Mouse (Mus musculus) retina, postnatal 7 days (tissue): ENCODE measurements around the gene Xxylt1.
"Not testable (repeated sequence)": the region's sequence is repeated elsewhere in the genome, so short reads cannot be mapped to it uniquely, and the experiment has no call there.

Experiments
- DNase-seq: peaks from one replicate; pipeline ENCODE4 v3.0.0-alpha.2; 2012; ENCODE audit warnings: low read depth, low spot score

Xxylt1 gene

DNA sequence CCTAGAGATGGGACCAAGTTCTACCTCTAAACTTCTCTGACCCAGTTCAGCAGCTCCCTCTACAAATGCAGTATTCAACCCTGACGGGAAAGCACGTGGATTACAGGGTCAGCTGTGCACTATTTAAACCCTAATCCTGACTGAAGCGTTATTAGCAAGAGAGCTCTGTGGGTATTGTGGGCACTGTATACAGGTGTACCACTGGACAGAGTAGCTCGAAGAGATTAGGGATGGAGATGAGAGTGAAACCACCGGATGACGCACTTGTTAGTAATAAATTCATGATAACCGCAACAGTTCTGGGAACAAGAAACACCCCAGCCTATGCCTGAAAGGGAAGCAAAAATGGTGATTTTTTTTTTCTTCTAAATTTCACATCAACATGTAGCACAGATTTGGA, 57.0 kb downstream of the Xxylt1 start:
- DNase-seq: peak; percentile 24

DNA sequence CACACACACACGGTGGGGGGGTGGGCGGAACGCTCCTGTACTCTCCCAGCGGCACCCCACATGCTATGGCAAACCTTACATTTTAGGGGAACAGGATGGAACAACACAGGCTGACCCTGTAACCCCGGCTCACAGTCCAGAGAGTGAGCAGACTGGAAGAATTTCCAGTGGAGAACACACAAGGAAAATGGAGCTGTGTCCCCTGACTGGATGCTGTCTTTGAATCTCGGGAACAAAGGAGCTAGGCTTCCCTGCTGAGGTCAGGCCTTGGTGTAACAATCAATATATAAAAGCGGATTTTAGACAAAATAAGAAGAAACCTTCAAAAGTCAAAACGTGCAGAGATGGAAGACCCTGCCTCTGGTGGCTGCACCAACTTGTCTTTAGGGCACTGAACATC, 57.4 kb downstream of the Xxylt1 start:
- no peak for DNase-seq

DNA sequence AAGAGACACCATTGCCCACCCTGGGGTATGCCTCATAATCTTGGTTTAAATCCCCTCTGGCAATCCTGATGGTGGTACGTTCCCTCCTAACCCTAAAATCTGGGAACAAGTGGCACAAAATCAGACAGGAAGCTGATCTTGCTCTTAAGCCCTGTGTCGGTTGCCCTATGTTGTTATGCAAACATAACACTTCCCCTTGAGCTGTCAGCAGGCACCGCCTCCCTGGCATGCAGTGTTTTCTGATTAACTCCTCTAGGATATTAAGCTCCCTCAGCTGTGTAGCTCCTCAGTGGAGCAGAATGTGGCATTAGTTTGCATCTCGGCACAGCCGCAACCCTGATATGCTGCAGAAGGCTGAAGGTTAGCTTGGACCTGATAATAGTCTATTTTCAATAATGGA, 58.9 kb downstream of the Xxylt1 start:
- no peak for DNase-seq

DNA sequence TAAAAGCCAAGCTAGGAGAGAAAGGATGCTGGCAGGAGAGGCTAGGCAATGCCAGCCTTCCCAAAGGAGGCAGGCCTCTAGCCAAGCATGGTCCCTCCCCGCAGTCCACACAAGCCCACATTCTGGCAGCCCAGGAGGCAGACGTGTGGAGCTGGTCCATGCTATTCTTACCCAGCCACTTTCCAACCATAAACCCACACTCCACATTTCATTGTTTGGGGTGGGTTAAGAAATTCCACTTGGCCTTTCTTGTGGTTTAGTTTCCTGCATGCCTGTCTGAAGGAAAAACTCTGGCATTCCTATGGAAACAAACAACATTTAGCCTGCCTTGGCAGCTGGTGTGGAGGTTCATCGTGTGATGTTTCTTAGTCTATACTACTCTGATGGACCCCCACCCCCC, 61.7 kb downstream of the Xxylt1 start:
- no peak for DNase-seq

DNA sequence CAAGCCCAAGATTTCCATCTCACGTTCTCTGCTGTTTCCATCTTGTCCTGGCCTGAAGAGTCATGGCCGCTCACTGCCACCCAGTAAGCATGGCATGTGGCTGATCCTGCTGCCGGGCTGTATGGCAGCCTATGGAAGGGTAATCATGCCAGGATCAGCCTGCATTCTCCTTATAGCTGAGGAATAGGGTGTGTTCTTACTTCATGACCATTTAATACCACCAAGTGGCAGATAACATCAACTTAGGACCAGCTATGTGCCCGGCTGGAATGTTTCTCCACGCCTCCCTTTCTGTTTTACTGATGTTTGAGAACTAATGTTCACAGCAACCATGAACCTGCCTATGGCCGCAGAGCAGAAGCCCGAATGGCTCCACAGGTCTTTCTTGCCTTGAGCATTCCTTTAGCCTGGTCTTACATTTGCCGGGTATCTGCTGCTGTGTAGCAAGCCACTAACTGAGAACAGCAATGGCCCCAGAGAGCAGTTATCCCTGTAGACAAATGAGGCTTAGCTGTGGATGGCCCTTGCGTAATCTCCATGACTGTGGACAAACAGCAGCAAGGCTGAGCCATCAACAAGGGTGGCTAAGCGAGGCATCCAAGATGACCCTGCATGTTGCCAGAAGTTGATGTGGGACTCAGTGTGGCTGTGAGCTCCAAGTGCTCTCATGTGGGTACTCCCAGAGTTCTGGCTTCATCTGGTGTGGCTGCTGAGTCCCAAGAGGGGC, 63.4 kb downstream of the Xxylt1 start:
- DNase-seq: no peak

DNA sequence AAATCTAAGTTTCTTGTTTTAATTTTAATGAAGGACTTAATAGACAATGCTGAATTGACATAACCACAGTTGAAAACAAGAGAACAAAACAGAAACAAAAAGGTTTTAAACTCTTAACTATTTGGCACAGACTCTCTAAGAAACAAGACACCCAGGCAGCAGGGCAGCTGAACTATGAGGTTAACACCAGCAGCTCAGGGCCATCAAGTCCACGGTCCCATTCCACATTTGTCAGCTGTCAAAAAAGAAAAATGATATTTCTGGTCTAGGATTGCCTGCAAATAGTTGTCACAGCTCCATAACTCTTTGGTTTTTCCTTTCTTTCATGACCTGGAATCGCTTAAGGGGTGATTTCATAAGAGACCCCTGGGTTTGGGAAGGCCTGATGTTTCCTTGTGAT, 64.6 kb downstream of the Xxylt1 start:
- no peak for DNase-seq

DNA sequence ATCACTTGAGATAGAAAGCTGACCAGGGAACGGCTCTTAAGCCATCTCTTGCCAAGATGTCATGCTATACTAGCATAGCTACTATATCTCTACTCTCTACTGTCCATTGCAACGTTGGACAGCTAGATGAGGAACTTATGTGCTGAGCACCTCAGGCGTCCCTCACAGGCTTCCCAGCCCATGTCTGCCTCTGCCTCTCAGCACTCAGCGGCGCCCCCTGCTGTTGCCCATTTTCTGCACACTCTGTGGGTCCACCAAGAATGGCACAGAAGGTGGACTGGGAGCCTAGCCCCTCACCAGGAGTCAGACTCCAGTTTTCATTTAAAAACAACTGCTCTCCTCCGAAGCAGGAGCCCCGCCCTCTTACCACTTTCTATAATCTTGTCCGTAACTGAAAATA, 65.1 kb downstream of the Xxylt1 start:
- DNase-seq: no peak

DNA sequence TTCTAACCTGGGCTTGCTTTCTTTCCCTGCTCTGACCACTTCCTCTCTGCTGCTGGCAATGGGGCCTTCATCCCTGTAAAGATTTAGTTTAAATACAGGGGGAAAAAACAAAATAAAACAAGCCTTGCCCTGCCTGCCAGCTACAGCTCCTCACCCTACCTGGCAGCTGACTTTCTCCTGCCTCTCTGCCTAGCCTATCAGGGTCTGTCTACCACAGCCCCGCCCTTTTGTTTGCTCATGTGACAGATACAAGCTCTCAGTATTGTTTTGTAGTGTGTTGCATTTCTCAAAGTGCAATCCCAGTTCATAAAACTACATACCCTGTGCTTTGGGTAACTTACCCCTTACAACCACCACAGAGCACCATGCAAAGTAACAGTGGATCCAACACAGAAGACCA, 66.0 kb downstream of the Xxylt1 start:
- DNase-seq: no peak

DNA sequence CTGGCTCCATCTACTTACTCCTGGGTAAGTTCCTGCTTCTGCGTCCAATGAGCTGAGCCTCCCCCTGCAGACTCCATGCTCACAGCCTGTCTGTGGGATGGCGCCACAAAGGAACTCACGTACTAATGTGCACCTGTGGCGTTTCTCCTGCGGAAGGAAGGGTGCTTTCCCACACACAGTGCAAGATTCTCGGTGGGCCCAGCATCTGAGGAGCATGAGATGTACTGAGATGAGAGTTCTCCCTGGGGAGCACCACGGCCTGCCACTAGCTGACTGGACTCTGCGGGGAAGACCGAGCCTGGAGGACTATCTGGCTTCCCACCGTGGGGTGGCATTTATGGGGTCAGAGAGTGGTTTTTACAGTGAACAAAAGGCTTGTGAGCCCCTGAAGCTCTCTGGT, 69.0 kb downstream of the Xxylt1 start:
- no peak for DNase-seq

DNA sequence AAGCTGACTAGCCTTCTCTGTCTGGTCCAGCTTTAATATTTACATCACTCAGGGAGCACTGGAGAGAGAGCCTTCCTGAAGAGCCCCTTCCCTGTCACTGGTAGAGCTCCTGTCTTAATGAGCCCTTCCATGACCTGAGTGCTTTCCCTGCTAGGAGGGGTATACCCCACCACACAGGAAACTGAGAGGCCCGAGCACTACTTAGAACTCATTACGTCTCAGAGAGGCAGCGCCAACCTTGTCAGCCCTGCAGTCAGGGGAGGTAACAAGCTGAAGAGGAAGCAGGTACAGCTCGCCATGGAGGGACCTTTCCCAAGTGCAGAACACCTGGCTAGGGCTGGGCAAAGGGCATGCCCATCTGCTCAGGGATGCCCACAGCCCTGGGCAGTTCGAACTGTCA, 70.8 kb downstream of the Xxylt1 start:
- DNase-seq: no peak

DNA sequence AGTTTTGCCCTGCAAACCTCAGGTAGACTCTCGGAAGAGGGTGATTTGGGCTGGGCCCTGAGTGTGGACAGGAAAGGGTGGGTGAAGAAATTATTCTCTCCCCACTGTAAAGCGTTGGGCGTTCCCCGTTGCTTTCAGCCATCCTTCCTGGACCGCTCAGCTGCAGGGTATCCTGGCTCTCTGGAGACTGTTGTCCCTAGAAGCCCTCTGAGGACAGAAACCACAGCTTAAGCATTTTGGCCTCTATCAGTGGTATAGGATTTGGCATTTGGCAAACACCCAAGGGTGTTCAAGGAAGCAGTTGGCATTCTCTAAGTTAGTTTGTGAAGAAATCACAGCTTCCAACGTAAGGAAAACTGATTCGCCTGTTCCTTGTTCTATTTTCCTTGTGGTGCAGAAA, 72.9 kb downstream of the Xxylt1 start:
- DNase-seq: no peak

DNA sequence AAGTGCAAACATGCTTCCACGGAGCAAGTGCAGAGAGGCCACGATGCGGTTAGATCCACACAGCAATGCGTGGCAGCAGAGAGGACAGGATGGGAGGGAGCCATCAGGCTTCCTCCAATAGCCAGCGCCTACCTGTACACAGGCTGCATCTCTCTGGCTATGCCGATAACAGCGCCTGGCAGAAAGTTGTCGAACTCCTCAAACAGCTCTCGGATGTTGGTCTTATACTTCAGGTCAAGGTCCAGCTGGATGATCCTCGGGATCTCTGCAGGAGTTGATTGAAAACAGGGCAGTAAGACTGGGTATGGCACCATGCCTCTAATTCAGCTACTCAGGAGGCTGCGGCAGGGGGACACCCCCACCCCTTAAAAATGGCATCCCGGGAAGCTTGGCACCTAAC, 73.7 kb downstream of the Xxylt1 start:
- no peak for DNase-seq

DNA sequence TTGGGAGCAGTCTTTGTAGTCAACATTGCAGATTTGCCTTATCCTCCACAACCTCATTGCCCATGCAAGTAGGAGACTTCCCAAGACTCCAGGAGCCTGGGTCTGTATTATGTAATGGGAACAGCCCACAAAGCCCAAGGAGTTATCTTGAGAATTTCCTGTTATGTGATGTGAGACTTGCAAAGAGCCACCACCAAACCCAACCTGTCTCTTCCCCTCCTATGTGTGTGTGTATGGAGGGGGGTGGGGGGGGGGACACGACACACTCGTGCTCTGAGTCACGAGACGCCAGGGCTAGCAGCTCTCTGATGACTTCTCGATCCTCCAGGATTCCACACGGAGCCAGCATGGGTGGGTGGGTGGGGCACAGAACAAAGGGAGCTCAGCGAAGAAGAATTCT, 75.5 kb downstream of the Xxylt1 start:
- no peak for DNase-seq

DNA sequence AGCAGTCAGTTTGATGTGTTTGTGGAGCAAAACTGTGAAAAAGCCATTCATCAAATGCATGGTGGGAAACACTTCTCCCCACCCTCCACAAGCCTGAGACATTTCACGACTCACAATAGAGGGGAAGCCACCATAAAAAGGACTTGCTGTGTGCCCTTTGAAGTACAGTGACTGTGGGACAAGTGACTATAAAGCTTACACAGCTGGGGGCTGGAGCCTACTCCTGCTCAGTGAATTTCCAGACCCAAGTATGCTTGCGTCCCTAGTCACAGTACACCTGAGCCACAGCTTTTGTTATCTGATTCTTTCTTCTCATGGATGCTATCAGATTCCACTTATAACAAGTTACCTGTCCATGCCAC, 76.9 kb downstream of the Xxylt1 start:
- DNase-seq: no peak

DNA sequence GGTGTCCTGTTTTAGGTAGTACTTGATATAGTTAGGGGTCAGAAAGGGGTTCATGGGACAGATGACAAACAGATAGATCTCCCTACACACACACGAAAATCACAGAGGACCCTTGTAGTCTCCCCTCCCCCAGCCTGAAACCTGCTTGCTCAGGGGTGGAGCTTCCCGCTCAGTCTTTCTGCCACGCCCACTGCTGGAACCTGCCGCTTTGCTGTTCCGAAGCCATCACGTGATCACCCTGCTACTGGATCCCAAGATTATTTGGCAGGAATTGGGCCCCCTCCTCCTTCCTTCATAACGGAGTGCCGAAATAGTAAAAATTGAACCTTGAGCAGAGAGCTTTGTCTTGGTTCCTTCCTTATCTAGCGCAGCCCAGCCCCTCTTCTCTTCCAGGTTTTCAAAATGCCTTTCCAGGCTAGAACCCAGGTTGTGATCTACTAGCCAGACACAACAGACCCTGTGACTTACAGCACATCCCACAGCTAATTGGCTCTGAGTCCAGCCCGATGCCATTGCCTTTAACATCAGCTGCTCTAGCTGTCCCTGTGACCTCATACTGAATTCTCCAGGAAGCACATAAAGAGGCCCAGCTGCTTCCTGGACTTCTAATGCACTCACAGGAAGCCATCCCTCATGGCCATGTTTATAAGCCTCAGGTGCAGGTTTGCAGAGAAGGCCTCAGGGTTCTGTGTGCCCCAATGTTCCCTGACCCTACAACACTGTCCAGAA, 77.5 kb downstream of the Xxylt1 start:
- DNase-seq: not testable (repeated sequence)

DNA sequence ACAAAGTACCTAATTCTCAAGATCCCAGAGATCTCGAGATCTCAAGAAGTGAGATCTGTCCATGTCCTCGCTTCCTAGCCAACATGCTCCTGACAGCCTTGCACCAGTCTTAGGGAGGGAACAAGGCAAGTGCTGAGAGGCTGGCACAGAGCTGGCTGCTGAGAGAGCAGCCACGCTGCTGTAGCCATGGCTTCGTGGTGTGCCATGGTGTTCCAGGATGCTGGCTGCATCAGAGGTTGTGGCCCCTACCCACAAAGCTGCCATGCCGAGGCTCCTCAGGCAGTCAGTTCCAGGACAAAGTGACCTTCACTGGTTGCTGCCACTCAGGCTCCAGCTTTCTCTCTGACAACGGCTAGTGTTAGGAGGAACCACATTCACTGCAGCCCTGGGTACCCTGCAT, 78.3 kb downstream of the Xxylt1 start:
- no peak for DNase-seq

DNA sequence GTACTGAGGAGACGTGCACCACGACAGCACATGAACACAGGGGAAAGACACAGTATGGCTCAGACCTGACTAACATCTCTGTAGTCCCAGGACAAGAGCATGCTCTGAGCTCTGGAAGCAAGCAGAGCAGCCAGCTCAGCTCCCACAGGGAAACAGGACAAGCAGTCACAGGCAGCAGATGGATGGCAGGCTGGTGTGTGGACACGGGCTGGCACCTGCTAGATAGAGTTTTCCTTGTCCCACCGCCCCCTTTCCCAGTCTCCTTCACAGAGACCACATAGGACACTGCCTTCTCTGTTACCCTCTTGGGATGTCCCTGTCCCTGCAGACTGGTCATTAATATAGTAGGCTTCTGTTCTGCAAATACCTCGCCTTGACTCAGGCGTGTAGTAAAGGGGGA, 79.1 kb downstream of the Xxylt1 start:
- no peak for DNase-seq

DNA sequence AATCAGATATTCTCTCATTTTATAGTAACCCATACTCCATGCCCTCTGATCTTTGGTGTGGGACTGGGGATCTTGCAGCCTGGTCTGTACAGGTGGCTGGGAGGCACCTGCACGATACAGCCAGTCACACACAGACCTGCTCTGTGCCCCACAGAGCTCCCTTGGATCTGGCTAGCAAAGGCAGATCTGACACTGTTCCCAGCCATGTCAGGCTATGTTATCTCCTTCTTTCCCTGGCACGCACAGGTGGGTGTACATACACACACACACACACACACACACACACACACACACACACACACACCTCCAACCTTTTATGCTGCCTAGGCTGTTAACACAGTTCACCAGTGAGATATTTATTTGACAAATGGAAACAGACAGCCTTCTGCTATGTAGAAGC, 82.5 kb downstream of the Xxylt1 start:
- DNase-seq: no peak

DNA sequence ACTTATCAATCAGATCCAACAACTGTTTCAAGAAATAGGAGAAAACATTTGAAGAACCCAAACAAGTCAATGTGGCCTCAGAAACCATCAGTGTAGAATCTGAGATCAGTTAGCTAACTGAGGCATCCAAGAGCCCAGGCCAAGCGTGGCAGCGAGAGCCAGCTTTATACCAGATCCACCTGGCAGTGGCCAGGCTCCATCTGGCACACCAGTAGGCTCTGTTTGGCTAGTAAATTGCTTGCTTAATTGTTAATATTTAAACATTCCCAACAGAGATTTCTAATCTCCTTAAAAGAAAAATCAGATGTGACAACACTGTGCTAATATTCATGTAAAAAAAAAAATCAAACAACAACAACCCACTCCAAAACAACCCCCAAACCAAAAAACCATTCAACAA, 83.2 kb downstream of the Xxylt1 start:
- DNase-seq: no peak

DNA sequence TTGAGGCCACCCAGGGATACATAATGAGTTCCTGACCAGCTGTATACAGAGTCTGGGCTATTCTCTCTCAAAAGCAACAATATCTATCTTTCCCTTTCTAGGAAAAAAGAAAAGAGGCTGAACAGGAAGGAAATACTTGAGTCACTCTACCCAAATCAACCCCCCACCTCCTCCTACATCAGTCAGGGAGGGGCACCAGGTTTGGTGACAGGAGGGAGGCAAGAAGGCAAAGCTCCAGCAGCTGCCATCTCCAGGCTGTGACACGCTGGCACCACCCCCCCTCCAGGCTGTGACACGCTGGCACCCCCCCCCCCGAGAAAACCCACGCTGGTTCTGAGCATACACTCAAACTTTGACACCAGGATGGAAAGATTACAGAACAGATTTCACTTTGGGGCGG, 85.8 kb downstream of the Xxylt1 start:
- DNase-seq: no peak

DNA sequence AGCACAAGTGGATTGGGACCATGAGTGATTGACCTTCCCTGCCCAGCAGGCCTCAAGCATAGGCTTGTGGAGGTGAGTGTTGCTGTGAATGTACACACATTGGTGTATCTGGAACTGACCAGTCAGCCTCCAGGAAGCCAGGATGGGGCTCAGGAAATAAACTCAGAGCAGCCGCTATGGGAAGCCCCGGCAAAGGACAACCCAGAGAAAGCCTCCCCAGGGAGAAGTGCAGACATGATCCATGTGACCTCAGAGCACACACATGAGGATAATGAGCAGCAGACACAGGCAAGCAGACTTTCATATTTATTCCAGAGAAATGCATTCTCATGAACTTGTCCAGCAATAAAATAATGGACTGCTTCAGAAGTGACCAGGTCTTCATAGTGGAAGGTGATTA, 86.4 kb downstream of the Xxylt1 start:
- DNase-seq: no peak

DNA sequence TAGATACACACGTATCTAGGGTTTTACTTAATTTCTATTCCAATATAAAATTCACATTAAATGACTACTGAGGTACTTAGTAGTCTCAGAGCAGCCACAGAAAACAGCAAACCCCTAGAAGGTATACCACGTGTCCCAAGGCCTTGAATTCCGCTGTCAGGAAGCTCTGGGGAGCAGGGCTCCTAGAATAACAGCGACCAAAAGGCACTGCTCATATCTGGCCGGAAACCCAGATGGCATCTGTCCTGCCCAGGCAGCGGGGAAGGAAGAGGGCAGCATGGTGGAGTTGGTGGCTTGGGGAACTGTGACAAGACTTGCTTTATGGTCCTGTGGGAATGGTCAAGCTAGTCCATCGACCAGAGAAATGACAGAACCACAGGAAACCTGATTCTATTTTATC, 86.9 kb downstream of the Xxylt1 start:
- DNase-seq: no peak

DNA sequence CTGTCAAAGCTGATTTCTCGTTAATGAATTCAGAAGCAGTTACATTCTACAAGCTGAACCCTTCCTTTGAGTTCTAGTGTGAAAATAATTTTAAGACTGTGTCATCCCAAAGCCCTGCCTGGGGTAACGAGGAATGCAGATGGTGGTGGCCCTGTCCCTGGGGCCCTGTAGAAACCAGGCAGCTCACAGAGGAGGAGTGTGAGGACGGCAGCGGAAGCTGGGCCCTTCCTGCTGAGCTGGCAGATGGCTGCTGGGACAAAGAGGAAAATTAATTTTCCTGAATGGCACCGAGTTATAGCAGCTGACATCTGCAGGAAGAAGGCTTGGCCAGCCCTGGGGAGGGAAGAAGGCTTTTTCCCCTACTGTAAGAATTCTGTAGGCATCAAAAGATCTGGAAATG, 88.7 kb downstream of the Xxylt1 start:
- no peak for DNase-seq

DNA sequence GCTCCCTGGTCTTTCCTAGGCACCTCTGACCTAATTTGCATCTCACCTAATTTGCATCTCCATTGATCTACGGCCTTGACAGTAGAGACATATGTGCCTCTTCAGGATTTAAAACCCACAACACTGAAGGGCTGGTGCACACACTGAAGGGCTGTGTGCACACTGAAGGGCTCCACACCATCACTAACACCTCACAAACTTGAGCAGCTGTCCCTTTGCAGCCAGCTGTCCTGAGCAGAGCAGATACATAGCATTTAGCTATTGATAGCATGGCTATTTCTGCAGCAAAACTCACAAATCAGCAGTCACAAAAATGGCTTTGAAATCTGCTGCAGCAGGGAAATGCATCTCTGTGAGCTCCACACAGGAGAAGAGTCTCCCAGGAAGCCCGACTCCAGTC, 90.6 kb downstream of the Xxylt1 start:
- no peak for DNase-seq
